Mouse (Mus musculus): ENCODE data around the gene Gm20388.

Gene Gm20388

DNA sequence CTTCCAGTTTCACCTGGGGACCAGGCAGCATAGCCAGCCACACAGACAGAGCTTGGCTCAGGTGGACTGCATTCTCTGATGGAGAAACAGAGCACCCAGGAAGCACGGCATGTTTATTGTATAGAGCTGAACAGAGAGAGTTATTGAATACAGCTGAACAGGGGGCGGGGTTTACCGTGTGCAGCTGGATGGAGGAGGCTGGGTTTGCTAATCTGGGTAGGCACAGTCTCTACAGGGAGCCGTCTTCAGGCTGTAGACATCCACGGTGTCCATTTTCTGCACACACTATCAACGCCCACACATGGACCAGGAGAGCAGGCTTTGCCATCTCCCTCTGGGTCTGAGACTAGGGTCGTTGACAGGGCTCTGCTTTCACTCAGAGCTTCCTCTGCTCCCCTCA is 2363.2 kb downstream of the Gm20388 start:
- DNase-seq = no peak

- DNase-seq = no peak
These were observed 2364.2 kb downstream of the Gm20388 start for GRCm38 (mm10) chr8:122274651-122275391.

DNA sequence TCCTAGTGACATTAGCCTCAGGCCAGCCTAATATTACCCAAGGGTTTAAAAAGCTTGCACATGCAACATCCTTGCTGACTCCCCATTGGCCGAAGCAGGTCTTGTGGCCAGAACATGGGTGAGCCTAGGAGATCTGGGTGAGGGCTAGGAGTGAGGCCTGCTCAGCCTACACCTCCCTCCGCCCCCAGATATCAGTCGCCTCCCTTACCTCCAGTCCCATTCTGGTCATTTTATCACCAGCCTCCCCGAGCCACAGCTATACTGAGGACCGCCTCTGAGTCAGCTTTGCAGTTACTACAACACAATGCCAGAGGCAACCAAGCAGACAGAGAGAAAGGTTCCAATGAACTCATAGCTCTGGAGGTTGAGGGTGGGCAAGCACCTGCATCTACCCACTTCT is 2365.7 kb downstream of the Gm20388 start:
- no peak for DNase-seq

DNA sequence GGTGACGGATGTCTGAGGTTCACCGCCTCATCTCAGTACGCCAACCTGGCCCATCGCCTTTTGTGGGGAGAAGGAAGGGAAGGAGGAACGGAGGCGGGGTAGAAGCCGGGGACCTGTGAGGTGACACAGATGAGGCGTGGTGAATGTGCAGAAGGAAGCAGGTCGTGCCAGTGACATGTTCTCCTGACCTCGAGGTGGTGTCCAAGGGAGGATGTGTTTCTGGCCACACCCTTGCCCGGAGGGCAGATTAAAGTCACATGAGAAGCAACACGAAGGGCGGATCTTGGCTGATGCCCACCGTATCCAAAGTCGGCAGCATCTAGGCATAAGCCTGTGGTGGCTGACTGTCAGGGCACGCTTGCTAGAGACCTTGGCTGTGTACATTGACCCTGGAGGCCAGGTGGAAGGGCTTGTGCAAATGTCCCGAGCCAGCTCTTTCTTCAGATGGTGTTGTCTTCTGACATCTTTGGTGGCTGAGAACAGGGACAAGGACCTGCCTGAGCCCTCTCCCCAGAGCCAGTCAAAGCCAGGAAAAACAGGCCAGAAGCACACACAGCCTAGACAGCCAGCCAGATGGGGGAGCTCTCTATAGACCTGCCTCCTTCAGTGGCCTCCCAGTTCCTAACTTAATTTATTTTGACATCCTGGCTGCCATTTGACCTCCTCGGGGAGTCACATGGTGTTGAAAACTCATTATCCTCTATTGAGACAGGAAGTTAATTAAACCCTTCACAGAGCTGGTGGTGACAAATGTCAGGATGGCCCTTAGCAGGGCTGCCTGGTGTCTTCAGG is 2366.8 kb downstream of the Gm20388 start:
- peak; percentile 60 for DNase-seq

DNA sequence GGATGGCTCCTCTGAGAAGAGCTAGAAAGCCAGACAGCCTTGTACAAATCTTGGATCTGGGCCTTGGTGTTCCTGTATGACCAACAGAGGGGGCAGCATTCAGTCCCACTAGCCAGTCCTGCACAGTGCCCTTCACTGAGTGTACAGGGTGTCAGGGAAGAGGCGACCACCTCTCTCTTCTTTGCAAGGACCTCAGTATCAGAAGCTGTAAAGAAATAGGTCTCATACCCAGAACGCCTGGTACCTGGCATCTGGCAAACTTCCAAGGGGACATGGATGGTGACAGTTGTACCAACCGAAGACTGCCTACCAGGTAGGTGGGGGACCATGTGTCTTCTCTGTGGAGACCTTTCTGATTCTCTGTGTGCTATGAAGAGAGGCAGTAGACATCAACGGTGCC is 2369.5 kb downstream of the Gm20388 start:
- peak; percentile 41 for DNase-seq

DNA sequence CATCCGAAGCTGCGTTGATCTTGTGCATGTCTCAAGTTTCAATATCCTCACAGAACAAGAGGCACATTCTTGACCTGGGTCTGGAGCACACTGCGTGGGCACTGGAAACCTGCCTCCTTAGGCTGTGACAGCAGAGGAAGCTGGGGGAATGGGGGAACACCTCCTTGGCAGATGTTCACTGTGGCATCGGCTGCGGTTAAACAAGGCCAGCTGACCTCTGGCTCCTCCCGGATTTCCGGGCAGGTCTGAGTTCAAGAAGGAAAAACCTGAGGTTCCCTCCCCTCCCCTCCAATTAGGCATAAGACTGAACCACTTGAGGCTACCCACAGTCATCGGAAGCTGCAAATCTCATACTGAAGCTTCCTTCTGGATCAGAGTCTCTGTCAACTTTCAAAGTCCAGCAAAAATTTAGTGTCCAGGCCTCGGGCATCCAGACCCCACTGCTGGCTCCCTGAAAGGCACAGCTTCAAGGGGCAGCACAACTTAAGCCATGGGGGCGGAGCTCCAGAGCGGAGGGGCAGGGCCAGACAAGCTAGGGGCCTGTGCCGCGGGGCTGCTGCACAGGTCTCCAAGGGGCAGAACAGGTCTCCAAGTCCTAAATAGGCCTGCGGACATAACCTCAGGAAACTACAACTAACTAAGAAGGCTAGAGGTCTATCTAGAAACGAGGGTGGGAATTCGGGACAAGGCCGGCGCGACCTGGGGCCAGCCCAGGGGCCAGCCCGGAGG is 2370.1 kb downstream of the Gm20388 start:
- DNase-seq = peak; percentile 82

GRCm38 (mm10) chr8:122281317-122282034 is 2370.8 kb downstream of the Gm20388 start:
- peak; percentile 100 for DNase-seq

DNA sequence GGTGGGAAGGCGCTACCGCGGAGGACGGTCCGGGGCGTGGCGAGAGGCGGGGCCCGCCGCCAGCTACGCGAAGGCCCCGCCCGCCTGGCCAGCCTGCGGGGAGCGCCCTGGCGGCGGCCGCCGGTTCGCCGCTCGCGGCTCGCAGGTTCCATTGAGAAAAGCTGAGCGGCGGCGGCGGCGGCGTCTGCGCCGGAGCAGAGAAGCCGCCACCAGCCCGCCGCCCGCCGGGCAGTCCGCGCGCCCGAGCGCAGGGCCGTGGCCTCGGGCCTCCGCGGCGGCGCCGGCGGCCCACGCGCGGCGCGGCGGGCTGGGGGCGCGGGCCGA is 2371.4 kb downstream of the Gm20388 start, which contains the start of gene Zfpm1:
Zfpm1 (plus strand) TSS at position 107 of the 324 bp plus-strand sequence.
- DNase-seq = no peak

DNA sequence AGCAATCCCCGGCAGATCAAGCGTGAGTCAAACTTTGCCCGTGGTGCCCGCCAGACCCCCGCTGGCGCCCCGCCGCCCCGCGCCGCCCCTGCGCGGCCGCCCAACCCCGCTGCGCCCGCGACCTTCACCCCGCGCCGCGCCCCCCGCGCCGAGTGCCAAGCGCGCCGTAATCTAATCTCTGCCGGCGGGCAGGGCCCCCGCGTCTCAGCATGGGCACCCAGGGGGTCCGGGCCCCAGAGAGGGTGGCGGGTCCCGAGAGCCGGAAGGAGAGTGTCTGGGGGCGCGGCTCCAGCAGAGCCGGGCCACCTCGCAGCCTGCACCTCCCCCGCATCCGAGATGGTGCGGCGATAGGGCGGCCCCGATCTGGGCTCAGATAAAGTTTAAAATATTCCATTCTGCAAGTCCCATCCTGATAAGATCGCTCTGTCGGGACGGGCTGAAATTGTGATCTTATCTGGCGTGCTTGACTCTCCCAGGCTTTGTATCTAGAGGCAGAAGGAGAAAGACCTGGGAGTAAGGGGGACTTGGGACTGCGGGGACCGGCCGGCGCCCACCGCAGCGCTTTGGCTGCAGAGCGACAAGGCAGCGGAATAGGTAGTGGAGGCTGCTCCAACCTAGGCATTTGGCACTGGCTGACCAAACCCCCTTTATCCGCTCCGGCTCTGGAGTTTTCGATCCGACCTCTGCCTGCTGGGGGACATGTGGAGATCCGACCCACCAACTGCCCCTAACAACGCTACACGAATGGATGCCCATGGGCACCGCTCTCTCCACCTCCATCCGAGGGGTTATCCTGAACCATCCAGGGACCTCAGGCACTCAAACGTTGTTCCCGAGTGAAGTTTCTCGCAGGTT is 2372.1 kb downstream of the Gm20388 start:
- DNase-seq = peak; percentile 62

GRCm38 (mm10) chr8:122283356-122284202 is 2372.9 kb downstream of the Gm20388 start:
- DNase-seq = peak; percentile 86

- DNase-seq = peak; percentile 71
These were observed 2373.6 kb downstream of the Gm20388 start for GRCm38 (mm10) chr8:122284203-122284658.

DNA sequence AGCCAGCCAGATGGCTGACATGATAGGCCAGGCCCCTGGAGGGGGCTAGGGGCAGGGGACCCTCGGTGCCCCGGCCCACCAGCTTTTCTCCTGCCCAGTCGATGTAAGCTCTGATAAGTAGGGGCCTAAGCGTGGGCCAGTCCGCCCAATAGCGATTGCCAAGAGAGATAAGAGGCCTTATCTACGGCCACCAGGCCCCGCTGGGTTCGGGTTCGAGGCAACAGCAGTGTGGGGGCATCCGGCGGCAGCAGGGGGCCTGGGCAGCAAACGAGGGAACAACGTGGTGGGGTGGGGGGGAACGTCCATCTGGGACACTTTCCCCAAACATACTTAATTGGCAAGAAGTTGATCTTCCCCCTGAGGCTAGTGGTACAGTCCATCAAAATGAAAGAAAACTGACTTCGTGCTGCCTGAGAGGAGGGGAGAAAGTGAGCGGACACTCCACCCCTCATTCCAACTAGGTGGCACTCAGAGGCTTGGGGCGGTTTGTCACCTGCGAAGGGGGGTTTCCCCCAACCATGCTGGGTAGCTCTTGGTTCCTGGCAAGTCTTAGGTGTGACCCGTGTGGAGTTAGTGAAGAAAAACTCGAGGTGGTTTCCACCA is 2374.1 kb downstream of the Gm20388 start:
- DNase-seq = peak; percentile 48

DNA sequence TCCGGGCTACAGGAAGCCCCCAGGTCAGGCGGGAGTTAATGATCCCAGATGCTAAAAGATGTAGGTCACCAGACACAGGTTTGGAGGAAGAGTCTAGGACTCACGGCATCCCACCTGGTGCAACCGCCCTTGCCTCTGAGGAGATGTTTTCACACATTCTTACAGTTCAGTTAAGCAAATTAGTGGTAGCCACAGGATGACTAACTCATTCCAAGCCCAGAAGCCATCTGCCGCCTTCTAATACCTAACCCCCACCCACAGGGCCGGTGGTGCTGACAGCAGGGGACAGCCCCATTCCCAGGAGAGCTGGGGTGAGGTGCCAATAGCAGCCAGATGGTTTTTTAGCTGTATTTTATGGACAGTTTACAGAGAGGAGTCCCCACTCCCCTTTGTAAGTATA is 2375.1 kb downstream of the Gm20388 start:
- no peak for DNase-seq

GRCm38 (mm10) chr8:122286899-122287298 is 2376.3 kb downstream of the Gm20388 start:
- no peak for DNase-seq

DNA sequence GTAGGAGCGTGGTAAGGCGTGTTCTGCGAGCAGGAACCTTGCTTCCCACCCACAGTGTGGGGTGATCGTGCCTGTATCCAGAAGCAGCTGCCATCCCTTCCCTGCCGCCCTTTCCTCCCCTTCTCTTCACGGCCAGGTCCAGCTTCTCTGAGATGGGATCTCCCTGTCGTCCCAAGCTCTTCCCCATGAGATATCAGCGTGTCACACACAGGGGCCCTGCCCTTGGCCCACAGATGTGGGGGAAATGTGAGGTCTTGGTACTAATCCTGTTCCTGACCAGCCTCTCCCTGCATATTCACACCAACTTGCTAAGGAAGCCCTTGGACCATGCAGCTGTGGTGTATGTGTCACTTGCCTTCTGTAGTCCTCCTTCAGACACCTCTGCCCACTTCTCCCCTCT is 2377.1 kb downstream of the Gm20388 start:
- no peak for DNase-seq

DNA sequence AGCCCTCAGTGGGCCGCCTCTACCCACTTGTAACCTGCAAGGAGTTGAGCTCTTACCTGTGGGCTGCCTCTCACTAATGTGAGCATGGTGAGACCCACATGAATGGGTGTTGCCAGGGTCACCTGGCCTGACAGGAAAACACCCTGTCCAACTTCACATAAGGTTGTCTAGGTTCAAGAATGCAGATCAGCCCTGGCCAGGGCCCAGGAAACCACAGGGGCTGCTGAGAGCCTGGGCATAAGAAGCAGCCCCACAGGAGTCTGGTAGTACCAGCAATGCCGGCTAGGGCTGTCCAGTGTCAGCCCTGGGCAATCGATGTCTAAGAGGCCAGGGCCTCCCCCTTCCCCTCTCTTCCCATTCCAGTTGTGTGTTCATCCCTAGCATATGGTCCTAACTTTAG is 2377.7 kb downstream of the Gm20388 start:
- no peak for DNase-seq

DNA sequence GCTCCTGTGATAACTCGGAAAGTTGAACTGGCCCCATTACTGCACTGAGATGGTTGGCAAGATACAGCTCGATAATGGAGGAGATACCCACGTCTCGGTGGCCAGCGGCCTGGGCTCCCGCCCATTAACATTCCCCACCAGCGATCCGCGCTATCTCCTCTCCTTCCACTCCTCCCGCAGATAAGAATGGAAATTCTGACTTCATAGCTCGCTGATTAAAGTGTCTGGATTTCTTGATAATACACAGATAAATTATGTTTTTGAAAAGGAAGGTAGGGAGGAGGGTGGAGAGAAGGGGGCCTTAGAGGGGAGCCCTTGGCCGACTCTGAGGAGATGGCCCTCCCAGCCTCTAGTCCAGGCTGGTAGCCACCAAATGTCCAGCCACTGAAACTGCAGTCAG is 2380.4 kb downstream of the Gm20388 start:
- no peak for DNase-seq

DNA sequence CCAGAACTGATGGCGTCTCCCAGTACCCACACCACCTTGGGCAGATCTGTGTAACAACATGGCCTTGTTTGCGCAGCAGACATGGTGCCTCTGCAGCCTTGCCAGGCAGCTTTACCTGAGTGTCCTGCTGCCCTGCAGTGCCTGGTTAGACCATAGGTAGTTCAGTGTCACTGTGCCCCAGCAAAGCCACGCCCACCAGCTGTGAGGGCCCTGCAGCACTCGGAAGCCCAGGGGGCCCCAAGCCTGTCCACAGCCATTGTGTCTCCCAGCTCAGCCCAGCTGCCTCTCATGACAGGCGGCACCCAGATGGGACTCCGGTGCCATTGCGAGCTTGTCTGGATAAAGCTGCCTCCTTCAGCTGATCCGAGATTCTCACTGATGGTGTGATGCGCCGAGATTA is 2380.9 kb downstream of the Gm20388 start:
- DNase-seq = no peak

- no peak for DNase-seq
These were observed 2382.8 kb downstream of the Gm20388 start for GRCm38 (mm10) chr8:122293484-122293883.

DNA sequence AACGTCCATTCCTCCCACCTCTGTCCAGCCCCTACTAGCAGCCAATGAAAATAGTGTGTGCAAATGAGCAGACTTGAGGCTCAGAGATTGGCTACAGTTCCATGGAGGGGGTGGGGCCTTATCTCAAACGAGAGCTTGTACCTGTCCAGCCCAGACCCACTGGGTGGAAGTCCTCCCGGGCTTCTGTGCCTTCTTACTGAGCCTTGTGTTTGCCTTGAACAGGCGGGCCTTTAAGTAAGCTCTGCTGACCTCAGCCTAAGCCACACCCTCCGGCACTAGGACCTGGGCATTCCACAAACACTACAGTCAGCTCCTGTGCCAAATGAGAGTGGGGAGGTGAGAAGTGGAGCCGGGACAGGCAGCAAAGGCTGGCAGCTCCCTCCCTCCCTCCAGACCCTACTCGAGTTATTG is 2383.6 kb downstream of the Gm20388 start:
- peak; percentile 81 for DNase-seq
